8 mouse cellular contexts compared by ENCODE assay signal in the genomic region with DNA sequence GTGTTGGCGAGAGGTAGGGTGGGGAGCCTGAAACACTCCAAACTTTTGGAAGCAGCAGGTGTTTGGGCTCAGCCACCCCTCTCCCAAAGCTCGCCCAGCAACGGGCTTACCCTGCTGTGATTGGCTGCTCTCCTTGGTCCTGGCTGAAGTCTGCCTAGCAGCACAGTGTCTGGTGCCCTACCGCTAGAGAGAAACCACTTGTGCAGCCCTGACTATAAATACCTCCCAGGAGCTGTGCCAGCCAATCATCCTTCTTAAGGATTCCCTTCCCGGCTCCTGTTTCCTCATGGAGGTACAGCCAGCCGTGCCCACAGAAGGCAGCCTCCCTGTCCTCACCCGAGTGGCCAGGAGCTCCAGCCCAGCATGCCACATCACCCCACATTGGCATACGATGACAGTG. TPM values are rescaled to one million over a fixed set of nuclear protein-coding genes. Genes with fewer than 3 reads are reported as not detected.
DNase-seq lines count a peak whose midpoint lies in the region; ATAC-seq and TF ChIP-seq lines count a peak whose summit lies in the region.

No protein-coding gene starts in this region.

- H3K27ac ChIP-seq in lung, embryonic 16.5 days (ENCODE audit: low read length): peak overlapping the region; percentile 21; the same call in 1 of the 2 replicates
- H3K27ac ChIP-seq in heart, adult 2 months: peak overlapping the region; percentile 81

- no peaks in the 10 kb centered on the region for H3K36me3 ChIP-seq in lung, embryonic 16.5 days (ENCODE audit: control insufficient read depth, insufficient read depth, low read length)
- H3K36me3 ChIP-seq in heart, adult 2 months (ENCODE audit: control insufficient read depth, insufficient read depth, low read length): no peaks in the 10 kb centered on the region
- no peaks in the 10 kb centered on the region for H3K36me3 ChIP-seq in myocyte (ENCODE audit: control insufficient read depth, insufficient read depth)

- no peak for TF ChIP-seq POLR2A in heart, adult 2 months (IDR thresholded peaks at IDR 0.05; ENCODE audit: insufficient read depth, low read depth, low read length)
- TF ChIP-seq POLR2A in myocyte (IDR thresholded peaks at IDR 0.05; ENCODE audit: insufficient read length, low read depth): no peak

- H3K4me3 ChIP-seq in lung, embryonic 16.5 days (ENCODE audit: low read length): no peak overlapping the region
- H3K4me3 ChIP-seq in heart, adult 2 months: no peak overlapping the region
- no peak overlapping the region for H3K4me3 ChIP-seq in myocyte

- ATAC-seq in lung, embryonic 16.5 days (ENCODE audit: low read depth): peak; percentile 93

- 27% methylated on average over 8 of the region's 8 CpGs for WGBS in lung, embryonic 16.5 days
- WGBS in heart, adult 2 months: 25% methylated on average over 8 of the region's 8 CpGs

- no peak overlapping the region for H3ac ChIP-seq in myocyte (ENCODE audit: control insufficient read depth, insufficient read length)

- no peak for TF ChIP-seq CTCF in heart, adult 2 months (IDR thresholded peaks at IDR 0.05)

- no peaks in the 10 kb centered on the region for H3K4me1 ChIP-seq in lung, embryonic 16.5 days (replicated peaks; ENCODE audit: control insufficient read depth, insufficient read depth, low read length)
- H3K4me1 ChIP-seq in heart, adult 2 months (ENCODE audit: control insufficient read depth, insufficient read depth, low read length): no peaks in the 10 kb centered on the region; the same call in 1 of the 2 replicates

- H3K27me3 ChIP-seq in lung, embryonic 16.5 days (ENCODE audit: control insufficient read depth, insufficient read depth, low read depth, low read length): peaks cover 12% of the 10 kb centered on the region
- H3K27me3 ChIP-seq in heart, adult 2 months (ENCODE audit: control insufficient read depth, insufficient read depth, low read length): no peaks in the 10 kb centered on the region
- H3K27me3 ChIP-seq in myocyte (ENCODE audit: control insufficient read depth, insufficient read depth, insufficient read length): peaks cover 63% of the 10 kb centered on the region

- no peaks in the 10 kb centered on the region for H3K9me3 ChIP-seq in lung, embryonic 16.5 days (ENCODE audit: control insufficient read depth, low read length)

- H3K79me2 ChIP-seq in heart, adult 2 months (replicated peaks; ENCODE audit: control insufficient read depth, insufficient read depth, low read length): no peaks in the 10 kb centered on the region
- H3K79me2 ChIP-seq in myocyte (ENCODE audit: control insufficient read depth, insufficient read depth): no peaks in the 10 kb centered on the region

- TF ChIP-seq EP300 in heart, adult 2 months (IDR thresholded peaks at IDR 0.05; ENCODE audit: insufficient read depth, low read depth, low read length): 0 out of 2 replicates have a peak, but pooled peaks have one; percentile 19

- H3K4me2 ChIP-seq in lung, embryonic 16.5 days (ENCODE audit: low read depth, low read length): no peak overlapping the region
- H3K4me2 ChIP-seq in myocyte (ENCODE audit: low read depth): no peak overlapping the region

- H3K9ac ChIP-seq in lung, embryonic 16.5 days (ENCODE audit: low read length): no peak overlapping the region
- H3K9ac ChIP-seq in heart, adult 2 months (ENCODE audit: low read depth, low read length): no peak overlapping the region

- peak; percentile 41 for DNase-seq in adrenal gland, adult 2 months
- no peak for DNase-seq in adrenal gland, adult 18-20 months (ENCODE audit: low spot score in 2 of 2)
- DNase-seq in lung, adult 18-20 months: no peak
- DNase-seq in heart, adult 2 months: peak; percentile 60 to 81
- no peak for DNase-seq in ovary, postnatal 36 days (ENCODE audit: low spot score)
- DNase-seq in left cerebral cortex, adult 18-20 months (ENCODE audit: low spot score in 2 of 2): no peak

- intact Hi-C loops in heart, adult 2 months (cut with DNase I): no loop called here

TF ChIP-seq in myocyte, 11 proteins besides CTCF, POLR2A, EP300 and RAD21:
- TF ChIP-seq MYOD1 (IDR thresholded peaks at IDR 0.05; ENCODE audit: control insufficient read depth in 1 of 3, insufficient read length in 2 of 3, low read depth in 2 of 3) (peak in 1 of 3 experiments; percentile 37), E2F4 (IDR thresholded peaks at IDR 0.05; ENCODE audit: insufficient read depth) (no peak), REST (IDR thresholded peaks at IDR 0.05; ENCODE audit: insufficient read depth, insufficient read length) (peak; percentile 73), POLR2AphosphoS2 (IDR thresholded peaks at IDR 0.05; ENCODE audit: insufficient read length, low read depth) (no peak), MYOG (IDR thresholded peaks at IDR 0.05; ENCODE audit: control insufficient read depth in 1 of 3, insufficient read depth in 1 of 3, insufficient read length in 2 of 3, low read depth in 2 of 3) (peak in 1 of 3 experiments; percentile 71)

RNA-seq across cellular contexts. Expression of a gene that starts 5.9 kb away (rescaled TPM):
- 1 to 10 TPM in 1 of 2 experiments, under 1 TPM in 1; 0.26 to 1.1 TPM for total RNA-seq in adrenal gland, adult 2 months (2021)
- polyA plus RNA-seq in adrenal gland, adult 2 months (2012; rRNA removed): 0.40 and 0.63 TPM in 2 replicates
- under 1 TPM; 0.27 to 0.35 TPM for total RNA-seq in adrenal gland, adult 18-20 months (2021)
- 0.20 and 0.25 TPM in 2 replicates for polyA plus RNA-seq in lung, embryonic 16.5 days (2015; fragmentation: Nextera tagmentation; extraction: Ambion mirVana)
- total RNA-seq in heart, adult 2 months (2021): 10 to 100 TPM; 11.4 to 12.1 TPM
- polyA plus RNA-seq in heart, adult 2 months (2012; rRNA removed): 8.2 and 15.7 TPM in 2 replicates
- polyA plus RNA-seq in myocyte (2012; fragmentation: generic; extraction: Trizol): 0.40 TPM
- 1 to 10 TPM in 1 of 2 experiments, under 1 TPM in 1; 1.00 to 1.8 TPM for total RNA-seq in left cerebral cortex, adult 18-20 months (2021)

Comparison
In these comparisons a context has a peak if more than half of its experiments do, and no peak if none do; other contexts are left out.
1. DNase-seq: peak in adrenal gland, adult 2 months (single experiment) and heart, adult 2 months (2 of 2); none in adrenal gland, adult 18-20 months (0 of 2), lung, adult 18-20 months (0 of 2), ovary, postnatal 36 days (single experiment) and left cerebral cortex, adult 18-20 months (0 of 2).
2. RNA of a gene that starts 5.9 kb away (total RNA-seq): 11.4 to 12.1 TPM in heart, adult 2 months; 1.00 to 1.8 TPM in left cerebral cortex, adult 18-20 months, 0.26 to 1.1 TPM in adrenal gland, adult 2 months and 0.27 to 0.35 TPM in adrenal gland, adult 18-20 months; every median in the first group is over 4 times any median in the second.